Mouse (Mus musculus) forelimb bud, embryonic 11.5 days (tissue): ENCODE measurements around the gene Gcgr.
"Not testable (repeated sequence)": the region's sequence is repeated elsewhere in the genome, so short reads cannot be mapped to it uniquely, and the experiment has no call there.

Experiments used
- DNase-seq: peaks from one replicate; pipeline ENCODE4 v3.0.0-alpha.2; 2012; ENCODE audit warnings: low read depth, low spot score

Gcgr gene

GRCm38 (mm10) chr11:120538485-120538884 is 8.0 kb downstream of the Gcgr start:
- no peak for DNase-seq

- no peak for DNase-seq
Measured at GRCm38 (mm10) chr11:120538955-120539284, 8.4 kb downstream of the Gcgr start.

- no peak for DNase-seq
Measured at GRCm38 (mm10) chr11:120539285-120540014, 9.0 kb downstream of the Gcgr start.

- DNase-seq, result no peak
Measured at GRCm38 (mm10) chr11:120541907-120542306, 11.4 kb downstream of the Gcgr start.

GRCm38 (mm10) chr11:120542376-120542775 is 11.9 kb downstream of the Gcgr start:
- no peak for DNase-seq

- no peak for DNase-seq
Measured at GRCm38 (mm10) chr11:120545964-120546363, 15.5 kb downstream of the Gcgr start.

GRCm38 (mm10) chr11:120547469-120547868 is 17.0 kb downstream of the Gcgr start:
- no peak for DNase-seq

GRCm38 (mm10) chr11:120548214-120548613 is 17.7 kb downstream of the Gcgr start:
- DNase-seq, result no peak

GRCm38 (mm10) chr11:120548786-120549167 is 18.3 kb downstream of the Gcgr start:
- DNase-seq, result no peak

- DNase-seq, result peak; percentile 83
Measured at GRCm38 (mm10) chr11:120549168-120549945, 18.9 kb downstream of the Gcgr start, which contains the start of gene Mcrip1. Gene Mcrip1, minus strand, starts transcription at chr11:120549727.

GRCm38 (mm10) chr11:120549986-120550809 is 19.7 kb downstream of the Gcgr start:
- DNase-seq, result no peak

- no peak for DNase-seq
Measured at GRCm38 (mm10) chr11:120550810-120551440, 20.4 kb downstream of the Gcgr start, which contains the start of gene Ppp1r27. Gene Ppp1r27, minus strand, starts transcription at chr11:120551132.

GRCm38 (mm10) chr11:120552736-120553135 is 22.2 kb downstream of the Gcgr start:
- DNase-seq, result no peak

GRCm38 (mm10) chr11:120554834-120555233 is 24.3 kb downstream of the Gcgr start:
- no peak for DNase-seq

GRCm38 (mm10) chr11:120555260-120555659 is 24.8 kb downstream of the Gcgr start:
- DNase-seq, result no peak

GRCm38 (mm10) chr11:120558843-120559242 is 28.3 kb downstream of the Gcgr start:
- not testable (repeated sequence) for DNase-seq

GRCm38 (mm10) chr11:120560952-120561728 is 30.6 kb downstream of the Gcgr start:
- no peak for DNase-seq

- no peak for DNase-seq
Measured at GRCm38 (mm10) chr11:120562949-120563348, 32.5 kb downstream of the Gcgr start.

- no peak for DNase-seq
Measured at GRCm38 (mm10) chr11:120565114-120565513, 34.6 kb downstream of the Gcgr start.

GRCm38 (mm10) chr11:120568324-120568723 is 37.8 kb downstream of the Gcgr start:
- DNase-seq, result no peak

- DNase-seq, result no peak
Measured at GRCm38 (mm10) chr11:120571122-120571521, 40.6 kb downstream of the Gcgr start.
